Mouse (Mus musculus) myocyte (in vitro differentiated cells): ENCODE results near the gene Myo1e. TPM values are rescaled to one million over a fixed set of nuclear protein-coding genes. Genes with fewer than 3 reads are reported as not detected.
A peak's percentile ranks its signal among the peaks of the same experiment; 100 is the strongest.

Source experiments
- H3K27me3 ChIP-seq: one replicate; pipeline ENCODE4 v1.6.1; 2011; ENCODE audit not compliant: control insufficient read depth, insufficient read depth, insufficient read length
- H3K36me3 ChIP-seq: one replicate; pipeline ENCODE4 v1.6.1; 2011; ENCODE audit not compliant: control insufficient read depth, insufficient read depth
- H3K4me2 ChIP-seq: one replicate; pipeline ENCODE4 v1.6.1; 2011; ENCODE audit warnings: low read depth, control low read depth
- H3K4me3 ChIP-seq: one replicate; pipeline ENCODE4 v1.5.1; 2011; ENCODE audit warnings: mild to moderate bottlenecking, control low read depth, moderate library complexity
- H3K79me2 ChIP-seq: one replicate; pipeline ENCODE4 v1.6.1; 2011; ENCODE audit not compliant: control insufficient read depth, insufficient read depth
- H3ac ChIP-seq: one replicate; pipeline ENCODE4 v1.6.1; 2011; ENCODE audit not compliant: control insufficient read depth, insufficient read length
- CEBPB ChIP-seq: IDR thresholded peaks from 2 replicates; pipeline ENCODE4 v1.6.1; 2011; ENCODE audit warnings: mild to moderate bottlenecking, moderate library complexity; ENCODE audit not compliant: poor library complexity, insufficient read depth, severe bottlenecking
- E2F4 ChIP-seq: IDR thresholded peaks from one replicate; pipeline ENCODE4 v1.6.1; 2011; ENCODE audit warnings: mild to moderate bottlenecking, control low read depth, moderate library complexity; ENCODE audit not compliant: insufficient read depth
- MAX ChIP-seq: IDR thresholded peaks from one replicate; pipeline ENCODE4 v1.6.1; 2011; ENCODE audit warnings: low read depth, mild to moderate bottlenecking, control low read depth
- MYOD1 ChIP-seq, 3 experiments: IDR thresholded peaks; one replicate each; pipeline ENCODE4 v1.6.1; 2011; ENCODE audit warnings: control low read depth in 2 of 3, low read depth in 2 of 3, mild to moderate bottlenecking in 2 of 3, moderate library complexity in 1 of 3; ENCODE audit not compliant: insufficient read length in 2 of 3, control insufficient read depth in 1 of 3
- MYOG ChIP-seq, 3 experiments: IDR thresholded peaks; one replicate each; pipeline ENCODE4 v1.6.1; 2011; ENCODE audit warnings: control low read depth in 2 of 3, low read depth in 2 of 3, mild to moderate bottlenecking in 2 of 3; ENCODE audit not compliant: insufficient read length in 2 of 3, control insufficient read depth in 1 of 3, insufficient read depth in 1 of 3
- POLR2A ChIP-seq: IDR thresholded peaks from one replicate; pipeline ENCODE4 v1.6.1; 2011; ENCODE audit warnings: low read depth, mild to moderate bottlenecking, control low read depth, moderate library complexity; ENCODE audit not compliant: insufficient read length
- POLR2AphosphoS2 ChIP-seq: IDR thresholded peaks from one replicate; pipeline ENCODE4 v1.6.1; 2011; ENCODE audit warnings: low read depth, control low read depth; ENCODE audit not compliant: insufficient read length
- REST ChIP-seq: IDR thresholded peaks from one replicate; pipeline ENCODE4 v1.6.1; 2011; ENCODE audit warnings: mild to moderate bottlenecking, control low read depth, moderate library complexity; ENCODE audit not compliant: insufficient read depth, insufficient read length
- SRF ChIP-seq: IDR thresholded peaks from one replicate; pipeline ENCODE4 v1.6.1; 2011; ENCODE audit warnings: low read depth; ENCODE audit not compliant: control insufficient read depth, insufficient read length
- TCF12 ChIP-seq: IDR thresholded peaks from one replicate; pipeline ENCODE4 v1.6.1; 2011; ENCODE audit warnings: mild to moderate bottlenecking, control low read depth; ENCODE audit not compliant: poor library complexity, insufficient read depth, severe bottlenecking
- TCF3 ChIP-seq: IDR thresholded peaks from one replicate; pipeline ENCODE4 v1.6.1; 2011; ENCODE audit warnings: low read depth, control low read depth; ENCODE audit not compliant: insufficient read length
- USF1 ChIP-seq: IDR thresholded peaks from one replicate; pipeline ENCODE4 v1.6.1; 2011; ENCODE audit warnings: low read depth, mild to moderate bottlenecking, control low read depth, moderate library complexity
- polyA plus RNA-seq: library from polyadenylated mRNA; unstranded; fragments of >200 nt; fragmentation: generic; extraction: Trizol; gene quantifications from one replicate; pipeline ENCODE4 v1.2.1, GENCODE M21; 2012; ENCODE audit warnings: missing spikeins

The Myo1e gene
- polyA plus RNA-seq, 1 experiment: 26.5 TPM

GRCm38 (mm10) chr9:70413038-70413437 is 205.9 kb downstream of the Myo1e start:
- no peak overlapping the region for H3K4me2 ChIP-seq

GRCm38 (mm10) chr9:70416412-70416811 is 209.3 kb downstream of the Myo1e start:
- Histone ChIP-seq H3ac (no peak overlapping the region), H3K79me2 (peaks cover 14% of the 10 kb centered on the region)

More at GRCm38 (mm10) chr9:70413038-70413437, 205.9 kb downstream of the Myo1e start:
- H3K36me3 ChIP-seq: peaks cover 17% of the 10 kb centered on the region
- TF ChIP-seq USF1 (no peak), POLR2A (no peak), REST (no peak)
- H3K79me2 ChIP-seq: no peaks in the 10 kb centered on the region
- no peak overlapping the region for H3ac ChIP-seq
- H3K27me3 ChIP-seq: no peaks in the 10 kb centered on the region
- H3K4me3 ChIP-seq: no peak overlapping the region

GRCm38 (mm10) chr9:70421257-70422056 is 214.3 kb downstream of the Myo1e start, which contains the start of gene Ccnb2:
TSS of gene Ccnb2 (minus strand) at chr9:70421547.
- Histone ChIP-seq H3K4me2 (peak within 1 kb of the TSS; percentile 75), H3K4me3 (peak within 1 kb of the TSS; percentile 45), H3K79me2 (peaks cover 14% of the 10 kb centered on the region), H3K36me3 (peaks cover 27% of the 10 kb centered on the region), H3K27me3 (no peaks in the 10 kb centered on the region), H3ac (peak within 1 kb of the TSS; percentile 35)
- TF ChIP-seq POLR2AphosphoS2 (peak; percentile 98), MYOD1 (IDR thresholded peaks at IDR 0.05; ENCODE audit: control insufficient read depth in 1 of 3, insufficient read length in 2 of 3, low read depth in 2 of 3) (no peak), TCF3 (no peak), MAX (no peak), MYOG (IDR thresholded peaks at IDR 0.05; ENCODE audit: control insufficient read depth in 1 of 3, insufficient read depth in 1 of 3, insufficient read length in 2 of 3, low read depth in 2 of 3) (no peak), POLR2A (peak; percentile 91), E2F4 (peak; percentile 96), USF1 (no peak), TCF12 (no peak), REST (no peak), CEBPB (no peak), SRF (no peak)

More at GRCm38 (mm10) chr9:70416412-70416811, 209.3 kb downstream of the Myo1e start:
- no peaks in the 10 kb centered on the region for H3K27me3 ChIP-seq
- no peak overlapping the region for H3K4me3 ChIP-seq
- no peak for TF ChIP-seq POLR2A
- no peak for TF ChIP-seq SRF
- no peak for TF ChIP-seq E2F4
- TF ChIP-seq MYOG (IDR thresholded peaks at IDR 0.05; ENCODE audit: control insufficient read depth in 1 of 3, insufficient read depth in 1 of 3, insufficient read length in 2 of 3, low read depth in 2 of 3): no peak
- TF ChIP-seq POLR2AphosphoS2: no peak
- no peak for TF ChIP-seq TCF12
- no peak for TF ChIP-seq CEBPB
- no peak for TF ChIP-seq USF1
- TF ChIP-seq TCF3: no peak
- no peak for TF ChIP-seq MAX
- TF ChIP-seq MYOD1 (IDR thresholded peaks at IDR 0.05; ENCODE audit: control insufficient read depth in 1 of 3, insufficient read length in 2 of 3, low read depth in 2 of 3): no peak
- TF ChIP-seq REST: no peak
- H3K4me2 ChIP-seq: no peak overlapping the region
- peaks cover 22% of the 10 kb centered on the region for H3K36me3 ChIP-seq

- TF ChIP-seq SRF: no peak
- no peak for TF ChIP-seq POLR2AphosphoS2
- TF ChIP-seq CEBPB: no peak
- no peak for TF ChIP-seq REST
- TF ChIP-seq USF1: no peak
- no peak for TF ChIP-seq E2F4
- TF ChIP-seq POLR2A: no peak
- TF ChIP-seq TCF3: no peak
- TF ChIP-seq TCF12: no peak
- TF ChIP-seq MYOG (IDR thresholded peaks at IDR 0.05; ENCODE audit: control insufficient read depth in 1 of 3, insufficient read depth in 1 of 3, insufficient read length in 2 of 3, low read depth in 2 of 3): no peak
- no peak for TF ChIP-seq MYOD1 (IDR thresholded peaks at IDR 0.05; ENCODE audit: control insufficient read depth in 1 of 3, insufficient read length in 2 of 3, low read depth in 2 of 3)
- TF ChIP-seq MAX: no peak
- Histone ChIP-seq H3K79me2 (peaks cover 14% of the 10 kb centered on the region), H3K27me3 (no peaks in the 10 kb centered on the region), H3K4me3 (no peak overlapping the region), H3K4me2 (no peak overlapping the region), H3K36me3 (peaks cover 36% of the 10 kb centered on the region), H3ac (no peak overlapping the region)
These were observed 215.5 kb downstream of the Myo1e start for GRCm38 (mm10) chr9:70422661-70423060.

- no peaks in the 10 kb centered on the region for H3K27me3 ChIP-seq
- H3K79me2 ChIP-seq: no peaks in the 10 kb centered on the region
- H3K4me2 ChIP-seq: no peak overlapping the region
- H3ac ChIP-seq: no peak overlapping the region
- no peak overlapping the region for H3K4me3 ChIP-seq
- no peak for TF ChIP-seq TCF12
- no peak for TF ChIP-seq CEBPB
- TF ChIP-seq REST: no peak
- no peak for TF ChIP-seq E2F4
- TF ChIP-seq POLR2AphosphoS2: no peak
- no peak for TF ChIP-seq MYOD1 (IDR thresholded peaks at IDR 0.05; ENCODE audit: control insufficient read depth in 1 of 3, insufficient read length in 2 of 3, low read depth in 2 of 3)
- no peak for TF ChIP-seq MYOG (IDR thresholded peaks at IDR 0.05; ENCODE audit: control insufficient read depth in 1 of 3, insufficient read depth in 1 of 3, insufficient read length in 2 of 3, low read depth in 2 of 3)
- no peak for TF ChIP-seq TCF3
- no peak for TF ChIP-seq POLR2A
- TF ChIP-seq MAX: no peak
- peaks cover 55% of the 10 kb centered on the region for H3K36me3 ChIP-seq
These were observed 232.8 kb downstream of the Myo1e start for GRCm38 (mm10) chr9:70439959-70440358.
